Mouse (Mus musculus): ENCODE measurements around the gene Tmem120b. TPM values are rescaled to one million over a fixed set of nuclear protein-coding genes. Genes with fewer than 3 reads are reported as not detected.
"Not testable (repeated sequence)": the region's sequence is repeated elsewhere in the genome, so short reads cannot be mapped to it uniquely, and the experiment has no call there.

Gene Tmem120b
- polyA plus RNA-seq, 1 experiment from 2014 or later = 11.4 TPM

GRCm38 (mm10) chr5:123059757-123060520 is 8.3 kb upstream of the Tmem120b start:
- Histone ChIP-seq H3K9ac (ENCODE audit: low read depth, low read length) (peak overlapping the region; percentile 39), H3K4me3 (ENCODE audit: low read depth, low read length) (peak overlapping the region; percentile 1; the same call in 1 of the 2 replicates), H3K4me1 (ENCODE audit: control insufficient read depth, insufficient read depth, low read length) (no peaks in the 10 kb centered on the region), H3K27ac (ENCODE audit: low read depth, low read length) (peak overlapping the region; percentile 63), H3K4me2 (peak overlapping the region; percentile 53), H3K9me3 (replicated peaks; ENCODE audit: control insufficient read depth, low read length) (no peaks in the 10 kb centered on the region), H3K36me3 (ENCODE audit: control insufficient read depth, insufficient read depth, low read length) (no peaks in the 10 kb centered on the region), H3K27me3 (ENCODE audit: control insufficient read depth, insufficient read depth, low read length) (no peaks in the 10 kb centered on the region)
- 13% methylated on average over 14 of the region's 14 CpGs for WGBS (ENCODE audit: insufficient replicate concordance)
- no peak for ATAC-seq (replicated peaks; ENCODE audit: insufficient number of reproducible peaks, low FRiP score, low TSS enrichment)

GRCm38 (mm10) chr5:123060706-123061401 is 7.4 kb upstream of the Tmem120b start:
- WGBS (ENCODE audit: insufficient replicate concordance) = 60% methylated on average over 9 of the region's 9 CpGs
- Histone ChIP-seq H3K27me3 (ENCODE audit: control insufficient read depth, insufficient read depth, low read length) (no peaks in the 10 kb centered on the region), H3K9ac (ENCODE audit: low read depth, low read length) (0 out of 2 replicates have a peak overlapping the region, but pooled peaks have one; percentile 39), H3K4me3 (ENCODE audit: low read depth, low read length) (no peak overlapping the region), H3K36me3 (ENCODE audit: control insufficient read depth, insufficient read depth, low read length) (no peaks in the 10 kb centered on the region), H3K9me3 (replicated peaks; ENCODE audit: control insufficient read depth, low read length) (no peaks in the 10 kb centered on the region), H3K4me1 (ENCODE audit: control insufficient read depth, insufficient read depth, low read length) (no peaks in the 10 kb centered on the region), H3K4me2 (peak overlapping the region; percentile 53), H3K27ac (ENCODE audit: low read depth, low read length) (peak overlapping the region; percentile 63)
- ATAC-seq (replicated peaks; ENCODE audit: insufficient number of reproducible peaks, low FRiP score, low TSS enrichment) = no peak

- not testable (repeated sequence) for H3K27ac ChIP-seq (ENCODE audit: low read depth, low read length); H3K4me2 ChIP-seq; H3K27me3 ChIP-seq (ENCODE audit: control insufficient read depth, insufficient read depth, low read length); H3K9ac ChIP-seq (ENCODE audit: low read depth, low read length); H3K4me1 ChIP-seq (ENCODE audit: control insufficient read depth, insufficient read depth, low read length); H3K4me3 ChIP-seq (ENCODE audit: low read depth, low read length); ATAC-seq (replicated peaks; ENCODE audit: insufficient number of reproducible peaks, low FRiP score, low TSS enrichment); H3K9me3 ChIP-seq (replicated peaks; ENCODE audit: control insufficient read depth, low read length); H3K36me3 ChIP-seq (ENCODE audit: control insufficient read depth, insufficient read depth, low read length)
- 87% methylated on average over 4 of the region's 6 CpGs for WGBS (ENCODE audit: insufficient replicate concordance)
Observed at GRCm38 (mm10) chr5:123061402-123061749, 6.8 kb upstream of the Tmem120b start.

- Histone ChIP-seq H3K27ac (ENCODE audit: low read depth, low read length) (no peak overlapping the region), H3K36me3 (ENCODE audit: control insufficient read depth, insufficient read depth, low read length) (no peaks in the 10 kb centered on the region), H3K4me3 (ENCODE audit: low read depth, low read length) (no peak overlapping the region), H3K9ac (ENCODE audit: low read depth, low read length) (no peak overlapping the region), H3K27me3 (ENCODE audit: control insufficient read depth, insufficient read depth, low read length) (no peaks in the 10 kb centered on the region), H3K4me1 (ENCODE audit: control insufficient read depth, insufficient read depth, low read length) (0 out of 2 replicates have a peak, but pooled peaks cover 3% of the 10 kb centered on the region), H3K4me2 (no peak overlapping the region), H3K9me3 (replicated peaks; ENCODE audit: control insufficient read depth, low read length) (no peaks in the 10 kb centered on the region)
- 84% methylated on average over 3 of the region's 3 CpGs for WGBS (ENCODE audit: insufficient replicate concordance)
- ATAC-seq (replicated peaks; ENCODE audit: insufficient number of reproducible peaks, low FRiP score, low TSS enrichment) = no peak
Observed at GRCm38 (mm10) chr5:123063141-123063540, 5.1 kb upstream of the Tmem120b start.

- H3K27me3 ChIP-seq (ENCODE audit: control insufficient read depth, insufficient read depth, low read length) = no peaks in the 10 kb centered on the region
- no peak overlapping the region for H3K4me3 ChIP-seq (ENCODE audit: low read depth, low read length)
- H3K27ac ChIP-seq (ENCODE audit: low read depth, low read length) = no peak overlapping the region
- no peaks in the 10 kb centered on the region for H3K9me3 ChIP-seq (replicated peaks; ENCODE audit: control insufficient read depth, low read length)
- 0 out of 2 replicates have a peak, but pooled peaks cover 3% of the 10 kb centered on the region for H3K4me1 ChIP-seq (ENCODE audit: control insufficient read depth, insufficient read depth, low read length)
- H3K36me3 ChIP-seq (ENCODE audit: control insufficient read depth, insufficient read depth, low read length) = no peaks in the 10 kb centered on the region
- H3K9ac ChIP-seq (ENCODE audit: low read depth, low read length) = no peak overlapping the region
- whole genome bisulfite sequencing (ENCODE audit: insufficient replicate concordance) = 34% methylated on average over 6 of the region's 6 CpGs
- ATAC-seq (replicated peaks; ENCODE audit: insufficient number of reproducible peaks, low FRiP score, low TSS enrichment) = no peak
- no peak overlapping the region for H3K4me2 ChIP-seq
Observed at GRCm38 (mm10) chr5:123064207-123064606, 4.0 kb upstream of the Tmem120b start.

GRCm38 (mm10) chr5:123067395-123067995 is 720 bp upstream of the Tmem120b start:
- Histone ChIP-seq H3K4me3 (ENCODE audit: low read depth, low read length) (no peak overlapping the region), H3K4me1 (ENCODE audit: control insufficient read depth, insufficient read depth, low read length) (0 out of 2 replicates have a peak, but pooled peaks cover 3% of the 10 kb centered on the region), H3K9ac (ENCODE audit: low read depth, low read length) (no peak overlapping the region), H3K27ac (ENCODE audit: low read depth, low read length) (peak overlapping the region; percentile 29; the same call in 1 of the 2 replicates), H3K27me3 (ENCODE audit: control insufficient read depth, insufficient read depth, low read length) (no peaks in the 10 kb centered on the region), H3K4me2 (0 out of 2 replicates have a peak overlapping the region, but pooled peaks have one; percentile 24), H3K36me3 (ENCODE audit: control insufficient read depth, insufficient read depth, low read length) (no peaks in the 10 kb centered on the region), H3K9me3 (replicated peaks; ENCODE audit: control insufficient read depth, low read length) (no peaks in the 10 kb centered on the region)
- WGBS (ENCODE audit: insufficient replicate concordance) = 15% methylated on average over 6 of the region's 6 CpGs
- 0 out of 2 replicates have a peak, but pooled peaks have one; percentile 35 for ATAC-seq (replicated peaks; ENCODE audit: insufficient number of reproducible peaks, low FRiP score, low TSS enrichment)

GRCm38 (mm10) chr5:123068714-123069113 is 499 bp downstream of the Tmem120b start:
- Histone ChIP-seq H3K27me3 (ENCODE audit: control insufficient read depth, insufficient read depth, low read length) (no peaks in the 10 kb centered on the region), H3K4me1 (ENCODE audit: control insufficient read depth, insufficient read depth, low read length) (0 out of 2 replicates have a peak, but pooled peaks cover 3% of the 10 kb centered on the region), H3K4me3 (ENCODE audit: low read depth, low read length) (no peak overlapping the region), H3K9ac (ENCODE audit: low read depth, low read length) (no peak overlapping the region), H3K9me3 (replicated peaks; ENCODE audit: control insufficient read depth, low read length) (no peaks in the 10 kb centered on the region), H3K4me2 (no peak overlapping the region), H3K27ac (ENCODE audit: low read depth, low read length) (no peak overlapping the region), H3K36me3 (ENCODE audit: control insufficient read depth, insufficient read depth, low read length) (no peaks in the 10 kb centered on the region)
- WGBS (ENCODE audit: insufficient replicate concordance) = 86% methylated on average over 2 of the region's 2 CpGs
- ATAC-seq (replicated peaks; ENCODE audit: insufficient number of reproducible peaks, low FRiP score, low TSS enrichment) = no peak

GRCm38 (mm10) chr5:123075576-123076418 is 7.6 kb downstream of the Tmem120b start:
- Histone ChIP-seq H3K36me3 (ENCODE audit: control insufficient read depth, insufficient read depth, low read length) (no peaks in the 10 kb centered on the region), H3K9ac (ENCODE audit: low read depth, low read length) (peak overlapping the region; percentile 85), H3K4me3 (ENCODE audit: low read depth, low read length) (peak overlapping the region; percentile 80), H3K27ac (ENCODE audit: low read depth, low read length) (peak overlapping the region; percentile 64), H3K27me3 (ENCODE audit: control insufficient read depth, insufficient read depth, low read length) (no peaks in the 10 kb centered on the region), H3K4me1 (ENCODE audit: control insufficient read depth, insufficient read depth, low read length) (peaks cover 18% of the 10 kb centered on the region), H3K9me3 (replicated peaks; ENCODE audit: control insufficient read depth, low read length) (no peaks in the 10 kb centered on the region), H3K4me2 (peak overlapping the region; percentile 99)
- peak; percentile 91 for ATAC-seq (replicated peaks; ENCODE audit: insufficient number of reproducible peaks, low FRiP score, low TSS enrichment)
- WGBS (ENCODE audit: insufficient replicate concordance) = 8% methylated on average over 44 of the region's 45 CpGs
